Mouse (Mus musculus): ENCODE results near the gene A4galt. TPM values are rescaled to one million over a fixed set of nuclear protein-coding genes. Genes with fewer than 3 reads are reported as not detected.

Gene A4galt
- not detected for total RNA-seq (2023)

GRCm38 (mm10) chr15:83251176-83252004 is at the start of gene A4galt:
A4galt (minus strand) TSS chr15:83251774.

Other genes with a start within 250 kb of the A4galt start
- gene Nfam1, start 218.5 kb downstream of the A4galt start, total RNA-seq (2023), result 7.4 TPM
- gene Serhl, start 162.3 kb downstream of the A4galt start, total RNA-seq (2023), result 15.9 TPM
- gene Rrp7a, start 129.0 kb downstream of the A4galt start, total RNA-seq (2023), result 105 TPM
- gene Poldip3, start 102.4 kb downstream of the A4galt start, total RNA-seq (2023), result 199 TPM
- gene Cyb5r3, start 79.2 kb downstream of the A4galt start, total RNA-seq (2023), result 45.5 TPM
- 8.8 TPM for gene Arfgap3, start 98.5 kb upstream of the A4galt start, total RNA-seq (2023)
- 28.1 TPM for gene Pacsin2, start 212.8 kb upstream of the A4galt start, total RNA-seq (2023)

Measured in CD4-positive naive resting alpha-beta T cell, adult 57 days (primary cell).